Mouse (Mus musculus) E14TG2a.4 (cell line): ENCODE results near the gene Grm4.

Experiments
- CTCF ChIP-seq: conservative IDR thresholded peaks from 2 replicates; pipeline ENCODE4 v1.5.1; 2014; ENCODE audit warnings: low read length
- POU5F1 ChIP-seq: IDR thresholded peaks from 2 replicates; pipeline ENCODE4 v1.6.1; 2014; ENCODE audit warnings: low read length, borderline replicate concordance

GRCm38 (mm10) chr17:27448749-27449148 lies 72.5 kb downstream of the Grm4 start:
- TF ChIP-seq CTCF (no peak), POU5F1 (no peak)
